Mouse (Mus musculus): Measurements from ENCODE around the gene Slc24a4.

- TF ChIP-seq NRF1 (IDR thresholded peaks at IDR 0.05; ENCODE audit: low read depth, low read length) (no peak), CTCF (conservative IDR thresholded peaks at IDR 0.05 in 1 of 2, IDR thresholded peaks at IDR 0.05 in 1 of 2; ENCODE audit: low read depth in 2 of 2, low read length in 2 of 2) (no peak), JUN (IDR thresholded peaks at IDR 0.05; ENCODE audit: insufficient read depth, low read depth, low read length) (no peak), NELFE (IDR thresholded peaks at IDR 0.05; ENCODE audit: low read depth, low read length) (no peak), ELF1 (IDR thresholded peaks at IDR 0.05; ENCODE audit: low read depth, low read length) (no peak), GABPA (IDR thresholded peaks at IDR 0.05; ENCODE audit: insufficient replicate concordance, low read depth, low read length) (no peak), CHD2 (IDR thresholded peaks at IDR 0.05; ENCODE audit: low read length) (no peak), POLR2A (IDR thresholded peaks at IDR 0.05; ENCODE audit: low read depth, low read length) (no peak)
These were observed 173.1 kb downstream of the Slc24a4 start for GRCm38 (mm10) chr12:102301585-102301984.
